Mouse (Mus musculus): Measurements from ENCODE around the gene Ostm1. TPM values are rescaled to one million over a fixed set of nuclear protein-coding genes. Genes with fewer than 3 reads are reported as not detected.

The Ostm1 gene
- total and polyA plus RNA-seq, 2 experiments: 7.0 to 13.3 TPM

DNA sequence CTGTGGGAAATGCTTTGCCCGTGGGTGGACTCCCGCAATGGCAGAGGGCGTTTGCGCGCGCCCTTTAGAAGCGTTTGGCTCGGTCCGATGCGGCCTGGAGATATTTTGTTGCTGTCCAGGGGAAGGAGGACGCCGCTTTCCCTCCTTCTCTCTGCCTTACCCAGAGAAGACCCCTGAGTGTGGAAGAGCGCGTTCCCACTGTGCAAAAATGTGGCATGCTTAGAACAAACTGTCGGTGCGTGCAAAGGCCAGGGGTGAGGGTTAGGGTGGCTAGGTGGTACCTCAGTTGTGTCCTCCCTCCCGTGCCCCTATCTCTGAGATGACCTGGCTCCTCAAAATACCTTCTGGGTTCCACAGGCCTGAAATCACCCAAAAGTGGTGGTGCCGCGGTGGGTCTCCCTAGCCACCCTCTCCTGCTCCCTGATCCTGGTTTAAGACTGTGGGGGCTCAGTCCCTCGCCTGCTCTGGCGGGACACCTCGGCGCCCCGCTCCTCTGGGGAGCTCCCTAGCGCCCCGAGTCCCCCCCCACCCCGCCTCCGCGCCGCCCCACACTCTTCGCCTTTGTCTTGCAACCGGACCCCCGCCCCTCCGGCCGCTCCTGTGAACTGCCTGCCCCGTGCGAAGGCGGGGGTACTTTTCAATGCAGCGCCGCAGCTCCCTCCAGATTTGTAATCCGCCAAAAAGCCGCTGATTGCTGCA, 48.3 kb downstream of the Ostm1 start:
- Histone ChIP-seq H3K79me2 (ENCODE audit: control insufficient read depth, insufficient read depth, low read length) (no peaks in the 10 kb centered on the region), H3K36me3 (ENCODE audit: control insufficient read depth, insufficient read depth, low read length) (no peaks in the 10 kb centered on the region), H3K27me3 (ENCODE audit: control insufficient read depth, insufficient read depth, low read length) (peaks cover 37% of the 10 kb centered on the region), H3K4me3 (ENCODE audit: insufficient read depth, low read depth, low read length) (no peak overlapping the region), H3K27ac (replicated peaks; ENCODE audit: insufficient read depth, low read depth, low read length) (no peak overlapping the region), H3K9ac (ENCODE audit: low read depth, low read length) (no peak overlapping the region), H3K4me1 (ENCODE audit: control insufficient read depth, insufficient read depth, low read length) (peaks cover 14% of the 10 kb centered on the region)
- no peak for DNase-seq (ENCODE audit: extremely low read depth, low read depth, low spot score)
- WGBS: 4% methylated on average over 41 of the region's 42 CpGs
- no peak for TF ChIP-seq POLR2A (IDR thresholded peaks at IDR 0.05; ENCODE audit: extremely low read depth, insufficient read depth, low read length)
- TF ChIP-seq CTCF (IDR thresholded peaks at IDR 0.05; ENCODE audit: low read depth, low read length): no peak

GRCm38 (mm10) chr10:42632453-42633360, 49.1 kb downstream of the Ostm1 start:
- DNase-seq (ENCODE audit: extremely low read depth, low read depth, low spot score): peak; percentile 22
- Histone ChIP-seq H3K79me2 (ENCODE audit: control insufficient read depth, insufficient read depth, low read length) (no peaks in the 10 kb centered on the region), H3K9ac (ENCODE audit: low read depth, low read length) (no peak overlapping the region), H3K27me3 (ENCODE audit: control insufficient read depth, insufficient read depth, low read length) (peaks cover 38% of the 10 kb centered on the region), H3K4me3 (ENCODE audit: insufficient read depth, low read depth, low read length) (peak overlapping the region; percentile 48), H3K27ac (replicated peaks; ENCODE audit: insufficient read depth, low read depth, low read length) (no peak overlapping the region), H3K36me3 (ENCODE audit: control insufficient read depth, insufficient read depth, low read length) (no peaks in the 10 kb centered on the region), H3K4me1 (ENCODE audit: control insufficient read depth, insufficient read depth, low read length) (peaks cover 14% of the 10 kb centered on the region)
- WGBS: 2% methylated on average over 39 of the region's 39 CpGs
- no peak for TF ChIP-seq POLR2A (IDR thresholded peaks at IDR 0.05; ENCODE audit: extremely low read depth, insufficient read depth, low read length)
- no peak for TF ChIP-seq CTCF (IDR thresholded peaks at IDR 0.05; ENCODE audit: low read depth, low read length)

DNA sequence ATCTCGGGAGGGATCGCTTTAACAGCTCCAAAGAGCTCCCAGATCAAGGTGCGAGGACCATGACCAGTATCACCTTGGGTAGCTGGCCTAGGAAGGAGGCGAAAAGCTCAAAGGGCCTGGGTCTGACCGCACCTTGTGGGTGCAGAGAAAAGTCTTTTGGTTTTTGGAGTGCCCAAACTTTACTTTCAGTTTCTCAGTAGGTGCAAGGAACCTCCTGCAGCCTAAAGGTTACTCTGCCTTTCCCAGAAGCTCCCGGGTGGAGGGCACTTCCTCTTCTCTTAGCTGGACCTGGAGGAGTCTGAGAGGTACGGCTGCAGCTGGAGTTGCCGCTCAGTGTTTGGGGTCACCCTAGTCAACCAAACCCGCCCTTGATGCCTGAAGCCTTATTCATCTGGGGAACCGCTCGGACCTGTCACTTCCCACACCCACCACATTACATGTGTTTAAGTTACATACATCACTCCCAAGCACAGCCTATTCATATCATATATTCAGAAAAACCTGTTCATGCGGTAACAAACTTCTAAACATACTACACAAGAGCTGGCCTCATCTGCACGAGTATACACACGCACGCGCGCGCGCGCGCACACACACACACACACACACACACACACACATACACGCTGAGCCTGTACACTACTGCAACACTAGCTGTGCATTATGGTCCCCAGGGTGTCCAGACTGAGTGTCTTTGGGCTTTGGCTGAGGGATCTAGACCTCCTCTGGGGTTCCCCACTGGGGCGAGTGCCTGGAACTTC, 49.9 kb downstream of the Ostm1 start:
- H3K27ac ChIP-seq (replicated peaks; ENCODE audit: insufficient read depth, low read depth, low read length): no peak overlapping the region
- TF ChIP-seq CTCF (IDR thresholded peaks at IDR 0.05; ENCODE audit: low read depth, low read length) (no peak), POLR2A (IDR thresholded peaks at IDR 0.05; ENCODE audit: extremely low read depth, insufficient read depth, low read length) (no peak)
- no peaks in the 10 kb centered on the region for H3K79me2 ChIP-seq (ENCODE audit: control insufficient read depth, insufficient read depth, low read length)
- no peak for DNase-seq (ENCODE audit: extremely low read depth, low read depth, low spot score)
- no peak overlapping the region for H3K9ac ChIP-seq (ENCODE audit: low read depth, low read length)
- peak overlapping the region; percentile 48 for H3K4me3 ChIP-seq (ENCODE audit: insufficient read depth, low read depth, low read length)
- H3K36me3 ChIP-seq (ENCODE audit: control insufficient read depth, insufficient read depth, low read length): no peaks in the 10 kb centered on the region
- H3K27me3 ChIP-seq (ENCODE audit: control insufficient read depth, insufficient read depth, low read length): peaks cover 36% of the 10 kb centered on the region
- WGBS: 10% methylated on average over 23 of the region's 23 CpGs
- H3K4me1 ChIP-seq (ENCODE audit: control insufficient read depth, insufficient read depth, low read length): peaks cover 14% of the 10 kb centered on the region

GRCm38 (mm10) chr10:42634122-42634720, 50.6 kb downstream of the Ostm1 start:
- WGBS: 8% methylated on average over 8 of the region's 8 CpGs
- peaks cover 14% of the 10 kb centered on the region for H3K4me1 ChIP-seq (ENCODE audit: control insufficient read depth, insufficient read depth, low read length)
- H3K79me2 ChIP-seq (ENCODE audit: control insufficient read depth, insufficient read depth, low read length): no peaks in the 10 kb centered on the region
- H3K27me3 ChIP-seq (ENCODE audit: control insufficient read depth, insufficient read depth, low read length): peaks cover 36% of the 10 kb centered on the region
- H3K9ac ChIP-seq (ENCODE audit: low read depth, low read length): no peak overlapping the region
- no peak for DNase-seq (ENCODE audit: extremely low read depth, low read depth, low spot score)
- no peak for TF ChIP-seq POLR2A (IDR thresholded peaks at IDR 0.05; ENCODE audit: extremely low read depth, insufficient read depth, low read length)
- no peak for TF ChIP-seq CTCF (IDR thresholded peaks at IDR 0.05; ENCODE audit: low read depth, low read length)
- H3K36me3 ChIP-seq (ENCODE audit: control insufficient read depth, insufficient read depth, low read length): no peaks in the 10 kb centered on the region
- H3K4me3 ChIP-seq (ENCODE audit: insufficient read depth, low read depth, low read length): no peak overlapping the region
- no peak overlapping the region for H3K27ac ChIP-seq (replicated peaks; ENCODE audit: insufficient read depth, low read depth, low read length)

- WGBS: 12% methylated on average over 11 of the region's 11 CpGs
- Histone ChIP-seq H3K27ac (replicated peaks; ENCODE audit: insufficient read depth, low read depth, low read length) (no peak overlapping the region), H3K79me2 (ENCODE audit: control insufficient read depth, insufficient read depth, low read length) (no peaks in the 10 kb centered on the region), H3K4me3 (ENCODE audit: insufficient read depth, low read depth, low read length) (no peak overlapping the region), H3K4me1 (ENCODE audit: control insufficient read depth, insufficient read depth, low read length) (peaks cover 14% of the 10 kb centered on the region), H3K9ac (ENCODE audit: low read depth, low read length) (no peak overlapping the region), H3K36me3 (ENCODE audit: control insufficient read depth, insufficient read depth, low read length) (no peaks in the 10 kb centered on the region), H3K27me3 (ENCODE audit: control insufficient read depth, insufficient read depth, low read length) (peaks cover 36% of the 10 kb centered on the region)
- TF ChIP-seq CTCF (IDR thresholded peaks at IDR 0.05; ENCODE audit: low read depth, low read length) (no peak), POLR2A (IDR thresholded peaks at IDR 0.05; ENCODE audit: extremely low read depth, insufficient read depth, low read length) (no peak)
- no peak for DNase-seq (ENCODE audit: extremely low read depth, low read depth, low spot score)
These were observed 51.4 kb downstream of the Ostm1 start for GRCm38 (mm10) chr10:42635046-42635445.

Measured in liver, adult 2 months (tissue).